Mouse (Mus musculus) spleen, adult 2 months (tissue): ENCODE measurements around the gene Pawr.

Source experiments
- CTCF ChIP-seq: fragments of 200-500 bp; IDR thresholded peaks from 2 replicates; pipeline ENCODE4 v1.5.1; 2011; ENCODE audit warnings: mild to moderate bottlenecking, inconsistent platforms; ENCODE audit not compliant: insufficient read depth, insufficient read length, insufficient replicate concordance; ENCODE audit errors: extremely low read depth
- POLR2A ChIP-seq: fragments of 200-500 bp; IDR thresholded peaks from 2 replicates; pipeline ENCODE4 v1.6.1; 2011; ENCODE audit warnings: low read depth, low read length, inconsistent platforms

DNA sequence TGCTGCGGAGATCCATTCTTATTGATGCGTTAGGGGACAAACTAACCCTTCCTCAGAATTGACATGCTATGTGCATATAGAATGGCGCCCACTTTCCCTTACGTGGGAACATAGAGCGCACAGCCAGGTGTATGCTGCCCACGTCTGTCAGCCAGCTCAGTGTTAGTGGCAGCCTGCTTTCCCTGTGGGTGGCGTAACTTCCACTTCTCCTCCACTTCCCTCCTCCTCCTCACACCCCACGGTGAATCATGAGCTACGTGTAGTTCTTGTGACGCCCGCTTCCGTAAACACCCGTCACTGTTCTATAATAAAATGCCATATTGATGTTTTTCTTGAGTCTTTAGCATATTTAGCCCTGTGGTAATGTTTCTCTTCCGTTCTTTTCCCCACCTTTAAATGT, 63.7 kb downstream of the Pawr start:
- TF ChIP-seq POLR2A (no peak), CTCF (no peak)
